In genomic region chr16:44615878-44616206, GRCm38 (mm10) we compare ENCODE assay signal across 10 mouse cellular contexts. TPM values are rescaled to one million over a fixed set of nuclear protein-coding genes. Genes with fewer than 3 reads are reported as not detected.
A peak's percentile ranks its signal among the peaks of the same experiment; 100 is the strongest.
DNase-seq lines count a peak whose midpoint lies in the region; ATAC-seq and TF ChIP-seq lines count a peak whose summit lies in the region.
"Had no signal": no experiment of that assay in that cellular context is flagged by ENCODE, and none has a peak within 500 bp of the region (broad histone marks: within the 10 kb centered on the region; RNA-seq: fewer than 3 reads in every experiment).

No protein-coding gene starts in this region.

- H3K27me3 ChIP-seq in heart, embryonic 13.5 days (replicated peaks) = no peaks in the 10 kb centered on the region
- H3K27me3 ChIP-seq in hindbrain, embryonic 15.5 days = no peaks in the 10 kb centered on the region
- H3K27me3 ChIP-seq in midbrain, embryonic 10.5 days (ENCODE audit: low read depth, poor library complexity, severe bottlenecking) = peaks cover 12% of the 10 kb centered on the region; the same call in 1 of the 2 replicates
- H3K27me3 ChIP-seq: megakaryocyte, embryonic 14.5 days had no signal

- no peak overlapping the region for H3K4me3 ChIP-seq in heart, embryonic 13.5 days
- H3K4me3 ChIP-seq in embryonic fibroblast, embryonic 13.5 days (ENCODE audit: insufficient read depth, low read length) = no peak overlapping the region
- H3K4me3 ChIP-seq in hindbrain, embryonic 15.5 days = no peak overlapping the region
- H3K4me3 ChIP-seq in midbrain, embryonic 10.5 days = no peak overlapping the region
- no peak overlapping the region for H3K4me3 ChIP-seq in left cerebral cortex, adult 2 months
- H3K4me3 ChIP-seq: megakaryocyte, embryonic 14.5 days had no signal

- no peaks in the 10 kb centered on the region for H3K36me3 ChIP-seq in heart, embryonic 13.5 days
- no peaks in the 10 kb centered on the region for H3K36me3 ChIP-seq in hindbrain, embryonic 15.5 days
- no peaks in the 10 kb centered on the region for H3K36me3 ChIP-seq in midbrain, embryonic 10.5 days

- H3K4me1 ChIP-seq in heart, embryonic 13.5 days = peaks cover 32% of the 10 kb centered on the region
- no peaks in the 10 kb centered on the region for H3K4me1 ChIP-seq in embryonic fibroblast, embryonic 13.5 days (ENCODE audit: control insufficient read depth, insufficient read depth, low read length)
- peaks cover 16% of the 10 kb centered on the region for H3K4me1 ChIP-seq in hindbrain, embryonic 15.5 days (replicated peaks)
- H3K4me1 ChIP-seq in midbrain, embryonic 10.5 days = peaks cover 18% of the 10 kb centered on the region
- H3K4me1 ChIP-seq: megakaryocyte, embryonic 14.5 days had no signal

- TF ChIP-seq POLR2A in embryonic fibroblast, embryonic 13.5 days (IDR thresholded peaks at IDR 0.05; ENCODE audit: low read depth, low read length) = no peak

- ATAC-seq in heart, embryonic 13.5 days (ENCODE audit: extremely low read depth, insufficient number of reproducible peaks, low FRiP score, low TSS enrichment) = no peak
- peak; percentile 25; the same call in 1 of the 2 replicates for ATAC-seq in hindbrain, embryonic 15.5 days (ENCODE audit: low FRiP score, low read depth)
- ATAC-seq in megakaryocyte progenitor cell, adult 5-6 weeks (replicated peaks; ENCODE audit: poor library complexity) = no peak

- H3K4me2 ChIP-seq in heart, embryonic 13.5 days = peak overlapping the region; percentile 35
- H3K4me2 ChIP-seq in hindbrain, embryonic 15.5 days = no peak overlapping the region

- H3K9ac ChIP-seq in heart, embryonic 13.5 days = 0 out of 2 replicates have a peak overlapping the region, but pooled peaks have one; percentile 20
- H3K9ac ChIP-seq in hindbrain, embryonic 15.5 days = no peak overlapping the region

- intact Hi-C loops in left cerebral cortex, adult 2 months (cut with DNase I) = loop anchor here (5.0 kb wide), 2 partner anchors 59 to 66 kb away; partner anchors contain the start of gene Boc

- H3K9me3 ChIP-seq in heart, embryonic 13.5 days = no peaks in the 10 kb centered on the region
- H3K9me3 ChIP-seq in hindbrain, embryonic 15.5 days = no peaks in the 10 kb centered on the region
- no peaks in the 10 kb centered on the region for H3K9me3 ChIP-seq in midbrain, embryonic 10.5 days (replicated peaks)
- H3K9me3 ChIP-seq: megakaryocyte, embryonic 14.5 days had no signal

- WGBS in heart, embryonic 13.5 days = 17% methylated on average over 3 of the region's 3 CpGs
- WGBS in hindbrain, embryonic 15.5 days = 23% methylated on average over 3 of the region's 3 CpGs
- 49% methylated on average over 3 of the region's 3 CpGs for WGBS in midbrain, embryonic 10.5 days

- H3K27ac ChIP-seq in heart, embryonic 13.5 days (replicated peaks) = peak overlapping the region; percentile 82
- peak overlapping the region; percentile 41; the same call in 1 of the 2 replicates for H3K27ac ChIP-seq in embryonic fibroblast, embryonic 13.5 days (ENCODE audit: insufficient read depth, low read length)
- H3K27ac ChIP-seq in hindbrain, embryonic 15.5 days (replicated peaks) = peak overlapping the region; percentile 57
- peak overlapping the region; percentile 39 for H3K27ac ChIP-seq in midbrain, embryonic 10.5 days (replicated peaks)
- no peak overlapping the region for H3K27ac ChIP-seq in left cerebral cortex, adult 2 months

- no peak for DNase-seq in heart, adult 18-20 months
- DNase-seq in midbrain, embryonic 10.5 days (ENCODE audit: low spot score) = no peak
- DNase-seq in left cerebral cortex, adult 2 months (ENCODE audit: extremely low spot score in 1 of 2, low spot score in 2 of 2) = no peak
- no peak for DNase-seq in urinary bladder, postnatal 10 days (ENCODE audit: low spot score)

- no peak for TF ChIP-seq CTCF in embryonic fibroblast, embryonic 13.5 days (IDR thresholded peaks at IDR 0.05; ENCODE audit: borderline replicate concordance, insufficient read depth, low read length)
- no peak for TF ChIP-seq CTCF in left cerebral cortex, adult 2 months (IDR thresholded peaks at IDR 0.05)

RNA-seq across cellular contexts. Expression of gene Boc, which starts 57.1 kb away (rescaled TPM):
- polyA plus RNA-seq in heart, embryonic 13.5 days (2015; fragmentation: Nextera tagmentation; extraction: Ambion mirVana) = 7.8 and 10.0 TPM in 2 replicates
- total RNA-seq in heart, adult 18-20 months (2021) = 1 to 10 TPM; 3.5 to 4.8 TPM
- polyA plus RNA-seq in embryonic fibroblast, embryonic 13.5 days (2011; ENCODE audit: insufficient read length, low read depth, missing spikeins) = 13.7 and 30.6 TPM in 2 replicates
- polyA plus RNA-seq in hindbrain, embryonic 15.5 days (2015; fragmentation: Nextera tagmentation; extraction: Ambion mirVana) = 15.8 and 19.4 TPM in 2 replicates
- 30.8 and 37.1 TPM in 2 replicates for polyA plus RNA-seq in midbrain, embryonic 10.5 days (2016; fragmentation: Nextera tagmentation; extraction: Ambion mirVana)
- total RNA-seq in megakaryocyte progenitor cell, adult 5-6 weeks (2015) = 0.07 and 0.17 TPM in 2 replicates
- 0.08 and 0.30 TPM in 2 replicates for total RNA-seq in megakaryocyte progenitor cell, adult 5-6 weeks (2017)
- 10 to 100 TPM; 18.7 to 20.0 TPM for total RNA-seq in left cerebral cortex, adult 2 months (2021)
- total RNA-seq: common myeloid progenitor, adult 5-6 weeks had no signal
